Mouse (Mus musculus): ENCODE results near the gene Jmjd8. TPM values are rescaled to one million over a fixed set of nuclear protein-coding genes. Genes with fewer than 3 reads are reported as not detected.

Jmjd8 gene
- polyA plus RNA-seq, 1 experiment from 2014 or later, result 55.6 TPM

DNA sequence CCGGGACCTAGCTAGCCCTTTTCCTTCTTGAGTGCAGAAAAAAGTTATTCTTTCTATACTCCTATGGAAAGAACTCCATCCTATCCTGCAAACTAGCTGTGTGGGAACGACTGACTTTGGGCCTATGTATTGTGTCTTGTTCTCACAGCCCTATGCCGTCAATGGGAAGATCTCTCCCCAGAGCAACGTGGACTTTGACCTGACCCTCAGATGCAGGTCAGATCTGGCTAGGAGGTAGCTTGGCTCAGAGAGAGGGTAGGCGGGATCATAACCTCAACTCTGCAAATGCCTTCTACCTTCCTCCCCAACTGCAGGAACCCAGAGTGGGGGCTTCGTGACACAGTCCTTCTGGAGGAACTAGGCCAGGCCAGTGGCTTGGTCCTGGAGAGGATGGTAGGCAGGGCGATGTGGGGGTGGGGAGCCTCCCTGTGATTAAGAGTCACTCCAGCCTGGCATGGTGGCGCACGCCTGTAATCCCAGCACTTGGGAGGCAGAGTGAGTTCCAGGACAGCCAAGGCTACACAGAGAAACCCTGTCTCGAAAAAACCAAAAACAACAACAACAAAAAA lies 47.8 kb downstream of the Jmjd8 start:
- Histone ChIP-seq H3K36me3 (ENCODE audit: control insufficient read depth, insufficient read depth, low read length) (peaks cover 7% of the 10 kb centered on the region; the same call in 1 of the 2 replicates), H3K4me3 (ENCODE audit: low read depth, low read length) (peak overlapping the region; percentile 72), H3K9me3 (ENCODE audit: control insufficient read depth, low read length) (no peaks in the 10 kb centered on the region), H3K4me1 (ENCODE audit: control insufficient read depth, insufficient read depth, low read length) (peaks cover 26% of the 10 kb centered on the region), H3K27ac (ENCODE audit: low read depth, low read length) (no peak overlapping the region; the same call in 1 of the 2 replicates), H3K27me3 (ENCODE audit: control insufficient read depth, insufficient read depth, low read length) (no peaks in the 10 kb centered on the region), H3K9ac (ENCODE audit: low read length) (peak overlapping the region; percentile 86), H3K4me2 (ENCODE audit: low read depth) (peak overlapping the region; percentile 97)
- no peak for ATAC-seq (ENCODE audit: insufficient read depth, low FRiP score, low TSS enrichment)
- no peak for DNase-seq (ENCODE audit: low spot score)
- WGBS, result 55% methylated on average over 10 of the region's 10 CpGs

DNA sequence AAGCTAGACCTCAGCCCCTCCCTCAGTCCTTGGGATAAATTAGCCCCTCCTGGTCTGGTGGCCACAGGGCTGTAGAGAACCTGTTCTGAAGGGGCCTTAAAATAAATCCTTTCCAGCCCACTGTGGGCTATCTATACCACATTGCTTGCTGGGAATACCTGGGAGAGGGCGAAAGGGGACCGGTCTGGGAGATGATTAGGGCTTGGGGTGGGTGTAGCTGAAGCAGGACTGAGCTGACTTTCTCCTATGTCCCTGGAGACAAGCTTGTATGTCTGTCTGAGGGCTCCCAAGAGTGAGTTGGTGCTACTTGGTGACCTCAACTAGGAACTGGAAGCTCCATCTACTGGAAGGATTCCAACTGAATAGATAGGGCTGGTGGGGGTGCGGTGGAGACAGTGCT lies 48.4 kb downstream of the Jmjd8 start:
- WGBS, result 92% methylated on average over 3 of the region's 3 CpGs
- H3K9me3 ChIP-seq (ENCODE audit: control insufficient read depth, low read length), result no peaks in the 10 kb centered on the region
- no peak overlapping the region for H3K4me2 ChIP-seq (ENCODE audit: low read depth)
- ATAC-seq (ENCODE audit: insufficient read depth, low FRiP score, low TSS enrichment), result no peak
- DNase-seq (ENCODE audit: low spot score), result no peak
- H3K27me3 ChIP-seq (ENCODE audit: control insufficient read depth, insufficient read depth, low read length), result no peaks in the 10 kb centered on the region
- H3K27ac ChIP-seq (ENCODE audit: low read depth, low read length), result no peak overlapping the region
- peaks cover 29% of the 10 kb centered on the region for H3K4me1 ChIP-seq (ENCODE audit: control insufficient read depth, insufficient read depth, low read length)
- no peak overlapping the region for H3K4me3 ChIP-seq (ENCODE audit: low read depth, low read length)
- H3K36me3 ChIP-seq (ENCODE audit: control insufficient read depth, insufficient read depth, low read length), result peaks cover 7% of the 10 kb centered on the region; the same call in 1 of the 2 replicates
- H3K9ac ChIP-seq (ENCODE audit: low read length), result no peak overlapping the region

DNA sequence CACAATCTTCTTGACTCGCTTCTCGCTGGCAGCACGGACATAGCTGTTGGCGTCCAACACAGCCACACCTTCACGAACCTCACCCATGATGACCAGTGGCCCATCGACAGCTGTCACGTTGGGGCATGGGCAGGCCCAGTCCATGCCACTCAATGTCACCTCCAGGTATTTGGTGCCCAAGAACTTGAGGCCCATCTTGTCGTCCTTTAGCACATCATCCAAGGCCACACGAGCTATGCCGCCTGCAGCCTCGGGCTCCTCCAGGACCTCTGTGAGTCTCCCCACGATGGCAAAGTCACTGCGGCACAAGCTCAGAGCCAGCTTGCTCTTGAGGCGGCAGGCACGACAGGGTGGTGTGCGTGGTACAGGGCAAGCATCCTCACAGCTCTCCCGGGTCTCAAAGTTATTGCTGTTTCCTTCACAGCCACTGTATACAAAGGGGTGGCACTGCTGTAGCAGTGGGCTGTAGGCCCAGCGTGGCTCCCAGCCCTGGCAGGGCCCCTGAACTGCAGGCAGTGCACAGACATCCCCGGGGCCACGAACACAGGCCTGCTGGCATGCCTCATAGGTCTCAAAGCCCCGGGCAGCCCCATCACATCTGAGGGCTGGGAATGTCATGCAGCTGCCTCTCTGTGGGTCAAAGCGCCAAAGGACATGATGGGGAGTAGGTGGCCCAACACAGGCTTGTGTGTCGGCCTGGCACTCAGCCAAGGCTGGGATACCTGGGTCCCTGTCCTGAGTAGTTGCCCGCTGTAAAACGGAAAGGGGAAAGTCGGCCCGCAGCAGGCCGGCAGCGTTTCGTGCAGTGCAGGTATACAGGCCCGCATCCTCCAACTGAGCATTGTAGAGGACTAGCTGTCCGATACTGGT lies 49.3 kb downstream of the Jmjd8 start:
- Histone ChIP-seq H3K4me2 (ENCODE audit: low read depth) (no peak overlapping the region), H3K9me3 (ENCODE audit: control insufficient read depth, low read length) (no peaks in the 10 kb centered on the region), H3K9ac (ENCODE audit: low read length) (peak overlapping the region; percentile 5; the same call in 1 of the 2 replicates), H3K4me1 (ENCODE audit: control insufficient read depth, insufficient read depth, low read length) (peaks cover 29% of the 10 kb centered on the region), H3K27me3 (ENCODE audit: control insufficient read depth, insufficient read depth, low read length) (no peaks in the 10 kb centered on the region), H3K27ac (ENCODE audit: low read depth, low read length) (no peak overlapping the region), H3K36me3 (ENCODE audit: control insufficient read depth, insufficient read depth, low read length) (peaks cover 7% of the 10 kb centered on the region; the same call in 1 of the 2 replicates), H3K4me3 (ENCODE audit: low read depth, low read length) (no peak overlapping the region)
- no peak for ATAC-seq (ENCODE audit: insufficient read depth, low FRiP score, low TSS enrichment)
- DNase-seq (ENCODE audit: low spot score), result no peak
- 93% methylated on average over 32 of the region's 32 CpGs for WGBS

DNA sequence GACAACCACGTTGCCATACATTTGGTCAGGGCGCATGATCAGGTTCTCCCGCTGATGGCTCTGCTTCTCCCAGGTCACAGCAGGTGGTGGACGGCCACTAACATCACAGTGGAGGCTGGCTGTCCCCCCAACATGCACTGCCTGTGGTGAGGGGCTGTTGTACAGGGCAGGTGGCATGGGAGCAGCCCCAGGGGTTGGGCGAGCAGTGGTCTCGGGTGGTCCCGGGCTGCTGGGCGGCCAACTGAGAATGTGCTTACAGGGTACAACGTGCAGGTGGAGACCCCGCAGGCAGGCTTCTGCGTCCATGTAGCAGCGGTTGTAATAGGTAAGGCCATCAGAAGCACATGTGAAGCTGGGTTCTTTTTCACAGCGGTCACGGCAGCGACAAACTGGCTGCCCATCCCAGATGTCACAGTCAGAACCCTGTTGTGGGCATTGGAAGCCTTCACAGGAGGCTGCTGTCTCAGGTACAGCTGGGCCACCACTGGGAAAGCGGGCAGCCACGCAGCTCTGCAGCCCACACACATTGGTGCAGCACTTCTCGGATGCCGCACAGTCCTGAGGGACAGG lies 50.0 kb downstream of the Jmjd8 start:
- ATAC-seq (ENCODE audit: insufficient read depth, low FRiP score, low TSS enrichment), result no peak

DNA sequence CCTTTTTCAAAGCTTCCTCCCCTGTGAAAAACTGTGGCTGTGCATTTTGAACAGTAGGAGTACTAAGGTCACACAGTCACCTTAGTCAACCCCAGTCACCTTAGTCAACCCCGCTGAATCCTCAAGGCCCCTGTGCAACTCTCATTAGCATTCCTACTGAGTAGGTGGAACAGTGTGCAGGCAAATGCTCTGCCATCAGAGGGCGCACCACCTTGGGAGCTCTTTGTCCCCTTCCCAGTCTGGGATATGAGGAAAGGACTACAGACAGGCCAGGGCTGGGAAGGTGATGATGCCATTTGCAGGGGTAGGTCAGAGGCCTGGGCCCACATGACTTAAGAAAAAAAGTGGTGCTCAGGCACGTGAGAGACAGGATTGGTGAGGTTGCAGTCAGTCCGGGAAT lies 50.6 kb downstream of the Jmjd8 start:
- ATAC-seq (ENCODE audit: insufficient read depth, low FRiP score, low TSS enrichment) (no peak), DNase-seq (ENCODE audit: low spot score) (peak; percentile 33)
- Histone ChIP-seq H3K36me3 (ENCODE audit: control insufficient read depth, insufficient read depth, low read length) (peaks cover 9% of the 10 kb centered on the region; the same call in 1 of the 2 replicates), H3K9me3 (ENCODE audit: control insufficient read depth, low read length) (no peaks in the 10 kb centered on the region), H3K4me3 (ENCODE audit: low read depth, low read length) (no peak overlapping the region), H3K4me1 (ENCODE audit: control insufficient read depth, insufficient read depth, low read length) (peaks cover 25% of the 10 kb centered on the region), H3K27ac (ENCODE audit: low read depth, low read length) (no peak overlapping the region), H3K4me2 (ENCODE audit: low read depth) (no peak overlapping the region), H3K9ac (ENCODE audit: low read length) (no peak overlapping the region), H3K27me3 (ENCODE audit: control insufficient read depth, insufficient read depth, low read length) (no peaks in the 10 kb centered on the region)
- WGBS, result 41% methylated on average over 4 of the region's 4 CpGs

More for the DNA sequence above, 50.0 kb downstream of the Jmjd8 start:
- peaks cover 9% of the 10 kb centered on the region; the same call in 1 of the 2 replicates for H3K36me3 ChIP-seq (ENCODE audit: control insufficient read depth, insufficient read depth, low read length)
- H3K4me3 ChIP-seq (ENCODE audit: low read depth, low read length), result no peak overlapping the region
- WGBS, result 84% methylated on average over 19 of the region's 19 CpGs
- peaks cover 29% of the 10 kb centered on the region for H3K4me1 ChIP-seq (ENCODE audit: control insufficient read depth, insufficient read depth, low read length)
- H3K9ac ChIP-seq (ENCODE audit: low read length), result no peak overlapping the region
- H3K27ac ChIP-seq (ENCODE audit: low read depth, low read length), result no peak overlapping the region
- DNase-seq (ENCODE audit: low spot score), result no peak
- H3K9me3 ChIP-seq (ENCODE audit: control insufficient read depth, low read length), result no peaks in the 10 kb centered on the region
- H3K4me2 ChIP-seq (ENCODE audit: low read depth), result no peak overlapping the region
- no peaks in the 10 kb centered on the region for H3K27me3 ChIP-seq (ENCODE audit: control insufficient read depth, insufficient read depth, low read length)

DNA sequence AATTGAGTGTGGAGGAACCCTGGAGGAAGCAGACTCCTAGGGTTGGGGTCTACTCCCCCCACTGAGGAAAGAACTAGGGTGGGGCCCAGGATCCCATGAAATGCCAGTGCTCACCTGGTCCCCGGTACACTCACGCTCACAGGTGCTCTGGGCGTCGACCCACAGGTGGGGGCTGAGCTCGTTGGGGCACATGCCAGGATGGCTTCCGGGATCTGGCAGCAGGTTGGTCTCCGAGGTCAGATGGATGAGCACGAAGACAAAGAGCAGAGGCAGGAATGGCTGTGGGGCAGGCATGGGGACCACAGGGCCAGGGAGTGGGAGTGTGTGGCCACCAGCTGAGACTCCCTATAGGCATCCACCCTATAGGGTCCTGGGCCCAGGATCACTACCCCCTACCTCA lies 51.1 kb downstream of the Jmjd8 start:
- no peak for DNase-seq (ENCODE audit: low spot score)
- Histone ChIP-seq H3K9ac (ENCODE audit: low read length) (no peak overlapping the region), H3K27me3 (ENCODE audit: control insufficient read depth, insufficient read depth, low read length) (no peaks in the 10 kb centered on the region), H3K4me1 (ENCODE audit: control insufficient read depth, insufficient read depth, low read length) (peaks cover 25% of the 10 kb centered on the region), H3K36me3 (ENCODE audit: control insufficient read depth, insufficient read depth, low read length) (peaks cover 9% of the 10 kb centered on the region; the same call in 1 of the 2 replicates), H3K4me2 (ENCODE audit: low read depth) (no peak overlapping the region), H3K4me3 (ENCODE audit: low read depth, low read length) (no peak overlapping the region), H3K9me3 (ENCODE audit: control insufficient read depth, low read length) (no peaks in the 10 kb centered on the region), H3K27ac (ENCODE audit: low read depth, low read length) (no peak overlapping the region)
- ATAC-seq (ENCODE audit: insufficient read depth, low FRiP score, low TSS enrichment), result no peak
- WGBS, result 64% methylated on average over 8 of the region's 8 CpGs

DNA sequence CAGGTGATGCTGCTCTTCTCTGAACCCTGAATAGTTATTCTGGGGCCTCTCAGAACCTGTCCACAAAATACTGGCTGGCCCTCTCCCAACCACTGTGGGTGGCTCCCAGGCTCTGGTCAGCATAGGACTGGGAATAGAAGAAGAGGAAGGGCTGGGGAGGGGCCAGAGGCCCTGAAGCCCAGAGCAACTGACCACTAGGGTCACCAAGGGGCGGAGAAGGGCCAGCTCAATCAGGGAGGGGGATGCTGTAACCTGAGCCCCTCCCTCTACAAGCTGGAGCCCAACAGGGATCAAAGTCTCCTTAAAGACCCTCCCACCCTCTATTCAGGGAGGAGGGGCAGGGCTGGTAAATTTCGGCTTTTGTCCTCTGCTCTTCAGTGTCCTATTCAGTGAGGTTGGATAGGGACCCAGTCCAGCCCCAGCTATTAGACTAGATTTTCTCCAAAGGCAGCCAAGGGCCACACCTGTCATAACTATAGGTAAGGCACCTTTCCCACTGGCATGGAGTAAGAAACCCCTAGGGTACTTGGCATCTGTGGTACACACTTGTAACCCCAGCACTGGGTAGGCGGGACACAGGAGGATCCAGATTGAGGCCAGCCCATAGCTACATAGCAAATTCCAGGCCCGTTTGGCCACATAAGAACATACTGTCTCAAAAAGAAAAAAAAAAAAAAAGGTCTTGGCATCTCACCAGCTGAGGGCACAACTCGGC lies 51.7 kb downstream of the Jmjd8 start, which contains the start of gene Wfikkn1:
TSS of gene Wfikkn1 (minus strand) at position 663 of the 715 bp plus-strand sequence.
- Histone ChIP-seq H3K36me3 (ENCODE audit: control insufficient read depth, insufficient read depth, low read length) (peaks cover 9% of the 10 kb centered on the region; the same call in 1 of the 2 replicates), H3K4me1 (ENCODE audit: control insufficient read depth, insufficient read depth, low read length) (peaks cover 25% of the 10 kb centered on the region), H3K9me3 (ENCODE audit: control insufficient read depth, low read length) (no peaks in the 10 kb centered on the region), H3K27ac (ENCODE audit: low read depth, low read length) (peak within 1 kb of the TSS; percentile 68), H3K27me3 (ENCODE audit: control insufficient read depth, insufficient read depth, low read length) (no peaks in the 10 kb centered on the region), H3K9ac (ENCODE audit: low read length) (peak within 1 kb of the TSS; percentile 15; the same call in 1 of the 2 replicates), H3K4me3 (ENCODE audit: low read depth, low read length) (no peak within 1 kb of the TSS), H3K4me2 (ENCODE audit: low read depth) (0 out of 2 replicates have a peak within 1 kb of the TSS, but pooled peaks have one; percentile 6)
- no peak for ATAC-seq (ENCODE audit: insufficient read depth, low FRiP score, low TSS enrichment)
- WGBS, result 10% methylated on average over 5 of the region's 5 CpGs
- no peak for DNase-seq (ENCODE audit: low spot score)

Measured in neural tube, embryonic 11.5 days (tissue).